Mouse (Mus musculus) limb, embryonic 14.5 days (tissue): Measurements from ENCODE around the gene Epop. TPM values are rescaled to one million over a fixed set of nuclear protein-coding genes. Genes with fewer than 3 reads are reported as not detected.
"Not testable (repeated sequence)": the region's sequence is repeated elsewhere in the genome, so short reads cannot be mapped to it uniquely, and the experiment has no call there.

Experiments used
- ATAC-seq: fragments of 200-750 bp; cut with Nextera tagmentation; 2 replicates; pipeline ENCODE4 v1.8.0; 2017; ENCODE audit warnings: low read depth, moderate number of reproducible peaks, moderate TSS enrichment; ENCODE audit not compliant: low FRiP score
- DNase-seq: peaks from one replicate; pipeline ENCODE4 v3.0.0-alpha.2; 2015; ENCODE audit warnings: low spot score
- H3K27ac ChIP-seq: fragments of 300-500 bp; sonication (generic); replicated peaks from 2 replicates; pipeline ENCODE4 v1.5.1; 2014; ENCODE audit warnings: low read depth, mild to moderate bottlenecking, low read length, moderate library complexity, mixed read lengths
- H3K27me3 ChIP-seq: fragments of 300-500 bp; sonication (generic); 2 replicates; pipeline ENCODE4 v1.6.1; 2014; ENCODE audit warnings: low read length, mixed read lengths; ENCODE audit not compliant: control insufficient read depth, insufficient read depth
- H3K36me3 ChIP-seq: fragments of 300-500 bp; sonication (generic); 2 replicates; pipeline ENCODE4 v1.6.1; 2014; ENCODE audit warnings: mild to moderate bottlenecking, low read length, moderate library complexity, mixed read lengths; ENCODE audit not compliant: control insufficient read depth, insufficient read depth
- H3K4me1 ChIP-seq: fragments of 300-500 bp; sonication (generic); 2 replicates; pipeline ENCODE4 v1.6.1; 2014; ENCODE audit warnings: antibody characterized with exemption, low read length, mixed read lengths; ENCODE audit not compliant: control insufficient read depth, insufficient read depth
- H3K4me2 ChIP-seq: fragments of 300-500 bp; sonication (generic); replicated peaks from 2 replicates; pipeline ENCODE4 v1.6.1; 2014; ENCODE audit warnings: low read depth, mild to moderate bottlenecking, low read length, moderate library complexity; ENCODE audit not compliant: severe bottlenecking
- H3K4me3 ChIP-seq: fragments of 300-500 bp; sonication (generic); replicated peaks from 2 replicates; pipeline ENCODE4 v1.5.1; 2014; ENCODE audit warnings: low read length
- H3K9ac ChIP-seq: fragments of 300-500 bp; sonication (generic); 2 replicates; pipeline ENCODE4 v1.6.1; 2014; ENCODE audit warnings: mild to moderate bottlenecking, low read depth, low read length, moderate library complexity; ENCODE audit not compliant: severe bottlenecking
- H3K9me3 ChIP-seq: fragments of 300-500 bp; sonication (generic); 2 replicates; pipeline ENCODE4 v1.6.1; 2016; ENCODE audit warnings: low read length; ENCODE audit not compliant: control insufficient read depth
- POLR2A ChIP-seq: fragments of 200-500 bp; IDR thresholded peaks from 2 replicates; pipeline ENCODE4 v1.8.0; 2012; ENCODE audit warnings: inconsistent platforms, mild to moderate bottlenecking, moderate library complexity, borderline replicate concordance; ENCODE audit not compliant: insufficient read depth, insufficient read length; ENCODE audit errors: extremely low read depth
- WGBS: fragments of 180-500 bp; shearing (Covaris S2); extraction: QIAGEN DNeasy Blood & Tissue Kit; methylation state at CpG from one replicate; pipeline ENCODE4 v1.1.7; 2014; 5-methylcytosine and 5-hydroxymethylcytosine counted together
- polyA plus RNA-seq, 2 experiments: library from polyadenylated mRNA; depleted of rRNA in 1 of 2; stranded (reverse) in 1 of 2; unstranded in 1 of 2; fragments of >200 nt; fragmentation: Nextera tagmentation in 1 of 2; extraction: Ambion mirVana in 1 of 2; gene quantifications; 2 replicates each; pipeline versions ENCODE4 v1.2.1 to v1.2.3; 2012 to 2014

The Epop gene
- polyA plus RNA-seq, 2 experiments = 4.4 to 6.6 TPM

- Histone ChIP-seq H3K4me1 (no peaks in the 10 kb centered on the region), H3K9ac (no peak overlapping the region), H3K36me3 (no peaks in the 10 kb centered on the region), H3K4me3 (no peak overlapping the region), H3K27ac (no peak overlapping the region), H3K9me3 (no peaks in the 10 kb centered on the region), H3K4me2 (no peak overlapping the region), H3K27me3 (no peaks in the 10 kb centered on the region)
- TF ChIP-seq POLR2A = no peak
- DNase-seq = no peak
- no peak for ATAC-seq
- whole genome bisulfite sequencing = 3% methylated on average over 6 of the region's 6 CpGs
These were observed 15.3 kb upstream of the Epop start for GRCm38 (mm10) chr11:97644834-97645233.

DNA sequence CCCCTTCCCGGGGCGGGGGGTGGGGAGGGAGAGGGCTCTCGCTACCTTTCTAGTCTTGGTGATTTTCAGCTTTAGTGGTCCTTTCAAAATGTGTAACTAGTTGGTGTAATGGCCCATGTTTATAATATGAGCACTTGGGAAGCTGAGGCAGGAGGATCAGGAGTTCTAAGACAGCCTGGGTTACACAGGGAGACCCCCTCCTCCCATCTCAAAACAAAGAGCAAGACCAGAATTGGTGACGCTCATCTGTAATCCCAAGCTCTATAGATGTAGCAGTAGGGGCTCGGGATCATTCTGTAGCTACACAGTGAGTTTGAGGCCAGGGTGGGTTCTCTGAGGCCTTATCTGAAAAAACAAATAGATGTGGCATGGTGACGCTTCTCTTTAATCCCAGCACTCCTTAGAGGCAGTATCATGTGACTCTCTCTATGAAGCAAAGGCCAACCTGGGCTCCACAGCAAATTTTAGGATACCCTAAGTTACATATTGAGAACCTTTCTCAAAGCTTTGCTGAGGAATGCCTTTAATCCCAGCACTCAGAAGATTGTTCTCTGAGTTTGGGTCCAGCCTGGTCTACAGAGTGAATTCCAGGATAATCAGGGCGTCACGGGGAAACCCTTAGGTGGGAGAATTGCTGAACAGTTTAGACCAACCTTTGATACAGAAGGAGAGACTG is 14.0 kb upstream of the Epop start:
- Histone ChIP-seq H3K4me3 (no peak overlapping the region), H3K27me3 (no peaks in the 10 kb centered on the region), H3K9me3 (no peaks in the 10 kb centered on the region), H3K4me1 (no peaks in the 10 kb centered on the region), H3K36me3 (no peaks in the 10 kb centered on the region), H3K27ac (no peak overlapping the region), H3K4me2 (no peak overlapping the region), H3K9ac (no peak overlapping the region)
- DNase-seq (no peak), ATAC-seq (no peak)
- TF ChIP-seq POLR2A = no peak
- 83% methylated on average over 8 of the region's 8 CpGs for WGBS

GRCm38 (mm10) chr11:97642746-97643145 is 13.2 kb upstream of the Epop start:
- H3K27ac ChIP-seq = no peak overlapping the region

GRCm38 (mm10) chr11:97641668-97642067 is 12.2 kb upstream of the Epop start:
- H3K36me3 ChIP-seq = no peaks in the 10 kb centered on the region
- H3K9me3 ChIP-seq = no peaks in the 10 kb centered on the region
- no peaks in the 10 kb centered on the region for H3K27me3 ChIP-seq
- ATAC-seq (no peak), DNase-seq (no peak)
- WGBS = 50% methylated on average over 8 of the region's 8 CpGs
- no peak overlapping the region for H3K4me2 ChIP-seq
- H3K4me3 ChIP-seq = no peak overlapping the region
- TF ChIP-seq POLR2A = no peak
- H3K4me1 ChIP-seq = no peaks in the 10 kb centered on the region
- H3K9ac ChIP-seq = no peak overlapping the region
- no peak overlapping the region for H3K27ac ChIP-seq

More at GRCm38 (mm10) chr11:97642746-97643145, 13.2 kb upstream of the Epop start:
- Histone ChIP-seq H3K9me3 (no peaks in the 10 kb centered on the region), H3K27me3 (no peaks in the 10 kb centered on the region), H3K4me1 (no peaks in the 10 kb centered on the region), H3K9ac (no peak overlapping the region), H3K4me3 (no peak overlapping the region), H3K4me2 (no peak overlapping the region), H3K36me3 (no peaks in the 10 kb centered on the region)
- 45% methylated on average over 2 of the region's 2 CpGs for WGBS
- ATAC-seq = no peak
- TF ChIP-seq POLR2A = no peak
- DNase-seq = no peak

DNA sequence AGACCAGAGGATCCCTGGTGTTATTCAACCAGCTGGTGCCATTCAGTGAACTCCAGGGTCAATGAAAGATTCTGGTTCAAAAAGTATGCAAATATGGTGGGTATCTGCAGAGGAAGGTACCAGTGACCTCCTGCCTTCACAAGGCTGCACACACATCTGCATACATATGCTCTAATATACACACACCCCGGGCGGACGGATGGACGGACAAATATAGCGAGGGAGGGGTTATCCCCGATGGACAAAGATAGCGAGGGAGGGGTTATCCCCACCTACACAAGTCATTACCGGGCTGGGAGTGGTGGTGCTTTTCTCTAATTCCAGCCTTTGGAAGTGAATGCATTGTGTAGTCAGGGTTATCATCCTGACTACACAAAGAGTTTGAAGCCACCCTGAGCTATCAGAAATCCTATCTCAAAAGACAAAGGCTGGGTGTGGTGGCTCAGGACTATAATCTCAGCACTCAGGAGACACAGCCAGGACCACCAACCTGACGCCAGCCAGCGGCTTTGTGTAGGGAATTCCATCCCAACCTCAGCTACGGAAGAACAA is 6.0 kb upstream of the Epop start:
- H3K9ac ChIP-seq = no peak overlapping the region
- no peaks in the 10 kb centered on the region for H3K36me3 ChIP-seq
- ATAC-seq = no peak
- no peak for TF ChIP-seq POLR2A
- no peaks in the 10 kb centered on the region for H3K9me3 ChIP-seq
- H3K27ac ChIP-seq = no peak overlapping the region
- WGBS = 81% methylated on average over 11 of the region's 11 CpGs
- H3K27me3 ChIP-seq = peaks cover 12% of the 10 kb centered on the region; the same call in 1 of the 2 replicates
- no peak for DNase-seq
- H3K4me2 ChIP-seq = no peak overlapping the region
- no peak overlapping the region for H3K4me3 ChIP-seq
- H3K4me1 ChIP-seq = no peaks in the 10 kb centered on the region

- H3K9me3 ChIP-seq, H3K36me3 ChIP-seq, H3K4me2 ChIP-seq, H3K27ac ChIP-seq, DNase-seq, H3K9ac ChIP-seq, ATAC-seq, H3K4me3 ChIP-seq: not testable (repeated sequence)
- Histone ChIP-seq H3K27me3 (peaks cover 42% of the 10 kb centered on the region), H3K4me1 (peaks cover 10% of the 10 kb centered on the region; the same call in 1 of the 2 replicates)
- 89% methylated on average over 4 of the region's 4 CpGs for whole genome bisulfite sequencing
These were observed 2.9 kb upstream of the Epop start for GRCm38 (mm10) chr11:97632440-97632839.
